In genomic region chr6:90505906-90506305, GRCm38 (mm10) we compare ENCODE assay signal across 11 mouse cellular contexts. TPM values are rescaled to one million over a fixed set of nuclear protein-coding genes. Genes with fewer than 3 reads are reported as not detected.
DNase-seq lines count a peak whose midpoint lies in the region; ATAC-seq and TF ChIP-seq lines count a peak whose summit lies in the region.
"Had no signal": no experiment of that assay in that cellular context is flagged by ENCODE, and none has a peak within 500 bp of the region (broad histone marks: within the 10 kb centered on the region; RNA-seq: fewer than 3 reads in every experiment).

No protein-coding gene starts in this region.

- TF ChIP-seq CTCF in liver, postnatal 0 days (IDR thresholded peaks at IDR 0.05; ENCODE audit: low read depth): no peak

- H3K4me1 ChIP-seq in forebrain, embryonic 14.5 days (ENCODE audit: control insufficient read depth, insufficient read depth, low read length): peaks cover 32% of the 10 kb centered on the region
- peaks cover 27% of the 10 kb centered on the region for H3K4me1 ChIP-seq in forebrain, embryonic 10.5 days
- H3K4me1 ChIP-seq in liver, postnatal 0 days (ENCODE audit: insufficient read depth): peaks cover 25% of the 10 kb centered on the region
- peaks cover 11% of the 10 kb centered on the region for H3K4me1 ChIP-seq in hindbrain, embryonic 16.5 days (ENCODE audit: control insufficient read depth, insufficient read depth, low read depth, low read length)

- no peak for ATAC-seq in forebrain, embryonic 14.5 days
- ATAC-seq in liver, postnatal 0 days: no peak
- ATAC-seq in hindbrain, embryonic 16.5 days: no peak

- H3K9ac ChIP-seq in forebrain, embryonic 14.5 days (ENCODE audit: low read length): no peak overlapping the region
- H3K9ac ChIP-seq in liver, postnatal 0 days (replicated peaks): no peak overlapping the region
- H3K9ac ChIP-seq in hindbrain, embryonic 16.5 days (ENCODE audit: low read depth, low read length): no peak overlapping the region

- H3K4me2 ChIP-seq in forebrain, embryonic 14.5 days (ENCODE audit: low read length): no peak overlapping the region
- H3K4me2 ChIP-seq in liver, postnatal 0 days (ENCODE audit: low read depth, low read length): no peak overlapping the region
- H3K4me2 ChIP-seq in hindbrain, embryonic 16.5 days (ENCODE audit: low read length): no peak overlapping the region

- DNase-seq in forebrain, embryonic 14.5 days (ENCODE audit: low spot score): no peak
- no peak for DNase-seq in forebrain, embryonic 10.5 days (ENCODE audit: extremely low spot score, low spot score)
- no peak for DNase-seq in liver, postnatal 0 days
- no peak for DNase-seq in liver
- peak; percentile 73 for DNase-seq in lung, postnatal 14 days
- DNase-seq in Muller cell, postnatal 12 days (ENCODE audit: inconsistent ontology term): no peak
- DNase-seq in cerebellum, adult 9-11 months: no peak
- DNase-seq: thymus, postnatal 25 days had no signal

- WGBS in forebrain, embryonic 14.5 days: 63% methylated on average over 6 of the region's 6 CpGs
- WGBS in forebrain, embryonic 10.5 days: 86% methylated on average over 6 of the region's 6 CpGs
- 48% methylated on average over 6 of the region's 6 CpGs for WGBS in liver, postnatal 0 days (ENCODE audit: insufficient replicate concordance)
- WGBS in hindbrain, embryonic 16.5 days: 59% methylated on average over 6 of the region's 6 CpGs

- no peaks in the 10 kb centered on the region for H3K27me3 ChIP-seq in forebrain, embryonic 14.5 days (replicated peaks; ENCODE audit: control insufficient read depth, insufficient read depth, low read length)
- H3K27me3 ChIP-seq in forebrain, embryonic 10.5 days (ENCODE audit: poor library complexity, severe bottlenecking): no peaks in the 10 kb centered on the region
- no peaks in the 10 kb centered on the region for H3K27me3 ChIP-seq in liver, postnatal 0 days (ENCODE audit: insufficient read depth, low read length)
- no peaks in the 10 kb centered on the region for H3K27me3 ChIP-seq in hindbrain, embryonic 16.5 days (replicated peaks; ENCODE audit: control insufficient read depth, insufficient read depth, low read length)

- H3K9me3 ChIP-seq in forebrain, embryonic 14.5 days (replicated peaks; ENCODE audit: control insufficient read depth, low read length): no peaks in the 10 kb centered on the region
- H3K9me3 ChIP-seq in forebrain, embryonic 10.5 days: no peaks in the 10 kb centered on the region
- no peaks in the 10 kb centered on the region; the same call in 1 of the 2 replicates for H3K9me3 ChIP-seq in liver, postnatal 0 days (ENCODE audit: low read length)
- no peaks in the 10 kb centered on the region for H3K9me3 ChIP-seq in hindbrain, embryonic 16.5 days (ENCODE audit: control insufficient read depth, low read length)

- peak overlapping the region; percentile 73; the same call in 1 of the 2 replicates for H3K27ac ChIP-seq in forebrain, embryonic 14.5 days (ENCODE audit: low read depth, low read length)
- no peak overlapping the region for H3K27ac ChIP-seq in forebrain, embryonic 10.5 days
- H3K27ac ChIP-seq in liver, postnatal 0 days (ENCODE audit: low read depth): peak overlapping the region; percentile 72
- H3K27ac ChIP-seq in hindbrain, embryonic 16.5 days (ENCODE audit: low read depth, low read length): peak overlapping the region; percentile 77

- TF ChIP-seq EP300 in liver, postnatal 0 days (IDR thresholded peaks at IDR 0.05; ENCODE audit: low read depth): no peak

- no peaks in the 10 kb centered on the region for H3K36me3 ChIP-seq in forebrain, embryonic 14.5 days (ENCODE audit: control insufficient read depth, insufficient read depth, low read length)
- no peaks in the 10 kb centered on the region for H3K36me3 ChIP-seq in forebrain, embryonic 10.5 days (replicated peaks)
- no peaks in the 10 kb centered on the region for H3K36me3 ChIP-seq in liver, postnatal 0 days (replicated peaks; ENCODE audit: insufficient read depth, low read length)
- H3K36me3 ChIP-seq in hindbrain, embryonic 16.5 days (ENCODE audit: control insufficient read depth, insufficient read depth, low read length): no peaks in the 10 kb centered on the region

- no peak overlapping the region for H3K4me3 ChIP-seq in forebrain, embryonic 14.5 days (ENCODE audit: low read depth, low read length)
- H3K4me3 ChIP-seq in forebrain, embryonic 10.5 days: no peak overlapping the region
- no peak overlapping the region for H3K4me3 ChIP-seq in liver, postnatal 0 days (ENCODE audit: low read depth, low read length)
- no peak overlapping the region for H3K4me3 ChIP-seq in hindbrain, embryonic 16.5 days (ENCODE audit: low read length)
- H3K4me3 ChIP-seq: megakaryocyte, embryonic 14.5 days had no signal

RNA-seq across cellular contexts. Expression of gene Aldh1l1, which starts 19.7 kb away (rescaled TPM):
- 15.8 and 24.1 TPM in 2 replicates for polyA plus RNA-seq in forebrain, embryonic 14.5 days (2014; fragmentation: Nextera tagmentation; extraction: Ambion mirVana)
- 1.7 and 2.1 TPM in 2 replicates for polyA plus RNA-seq in forebrain, embryonic 10.5 days (2016; fragmentation: Nextera tagmentation; extraction: Ambion mirVana)
- polyA plus RNA-seq in liver, postnatal 0 days (2015; fragmentation: Nextera tagmentation; extraction: Ambion mirVana): 104 and 114 TPM in 2 replicates
- 89.0 and 101 TPM in 2 replicates for polyA plus RNA-seq in hindbrain, embryonic 16.5 days (2015; fragmentation: Nextera tagmentation; extraction: Ambion mirVana)

RNA-seq across cellular contexts. Expression of gene Klf15, which starts 43.5 kb away (rescaled TPM):
- polyA plus RNA-seq in forebrain, embryonic 14.5 days (2014; fragmentation: Nextera tagmentation; extraction: Ambion mirVana): 10.3 and 12.0 TPM in 2 replicates
- polyA plus RNA-seq in forebrain, embryonic 10.5 days (2016; fragmentation: Nextera tagmentation; extraction: Ambion mirVana): 5.5 and 5.6 TPM in 2 replicates
- polyA plus RNA-seq in liver, postnatal 0 days (2015; fragmentation: Nextera tagmentation; extraction: Ambion mirVana): 22.4 and 45.6 TPM in 2 replicates
- polyA plus RNA-seq in hindbrain, embryonic 16.5 days (2015; fragmentation: Nextera tagmentation; extraction: Ambion mirVana): 20.9 and 25.1 TPM in 2 replicates
- polyA plus RNA-seq: C2C12 had no signal
